Mouse (Mus musculus): ENCODE data around the gene Mlxip. TPM values are rescaled to one million over a fixed set of nuclear protein-coding genes. Genes with fewer than 3 reads are reported as not detected.
A peak's percentile ranks its signal among the peaks of the same experiment; 100 is the strongest.

The Mlxip gene
- polyA plus RNA-seq, 1 experiment from 2014 or later, result 27.7 TPM

DNA sequence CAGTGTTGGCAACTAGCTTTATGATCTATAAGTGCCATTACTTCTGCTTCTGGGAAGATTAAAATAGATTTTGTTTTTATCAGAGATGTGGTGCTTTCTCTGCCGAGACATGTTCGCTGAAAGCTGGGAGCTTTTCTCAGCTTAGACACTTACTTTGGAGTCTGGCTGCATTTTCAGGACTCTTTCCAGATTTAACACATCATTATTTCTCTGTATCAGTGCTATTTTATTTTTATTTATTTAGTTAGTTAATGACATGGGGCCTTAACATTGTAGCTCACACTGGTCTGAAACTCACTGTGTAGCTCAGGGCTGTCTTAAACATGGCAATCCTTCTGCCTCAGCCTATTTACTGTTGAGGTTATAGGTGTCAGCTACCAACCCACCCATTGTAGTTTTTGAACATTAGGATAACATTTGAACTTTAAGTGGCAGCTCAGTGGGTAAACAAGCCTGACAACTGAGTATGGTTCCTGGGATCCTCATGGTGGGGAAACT is 19.3 kb downstream of the Mlxip start:
- Histone ChIP-seq H3K4me2 (no peak overlapping the region), H3K4me1 (ENCODE audit: insufficient read depth) (peaks cover 18% of the 10 kb centered on the region), H3K9ac (no peak overlapping the region), H3K4me3 (ENCODE audit: low read depth, low read length) (no peak overlapping the region), H3K27ac (ENCODE audit: low read depth) (no peak overlapping the region; the same call in 1 of the 2 replicates), H3K9me3 (ENCODE audit: low read depth, low read length) (no peaks in the 10 kb centered on the region), H3K36me3 (ENCODE audit: insufficient read depth) (0 out of 2 replicates have a peak, but pooled peaks cover 8% of the 10 kb centered on the region), H3K27me3 (ENCODE audit: insufficient read depth, low read length) (no peaks in the 10 kb centered on the region)
- WGBS, result 30% methylated on average over 2 of the region's 2 CpGs
- ATAC-seq (ENCODE audit: insufficient read depth) (peak; percentile 84), DNase-seq (peak; percentile 86)
- no peak for TF ChIP-seq CTCF (IDR thresholded peaks at IDR 0.05; ENCODE audit: low read depth)

DNA sequence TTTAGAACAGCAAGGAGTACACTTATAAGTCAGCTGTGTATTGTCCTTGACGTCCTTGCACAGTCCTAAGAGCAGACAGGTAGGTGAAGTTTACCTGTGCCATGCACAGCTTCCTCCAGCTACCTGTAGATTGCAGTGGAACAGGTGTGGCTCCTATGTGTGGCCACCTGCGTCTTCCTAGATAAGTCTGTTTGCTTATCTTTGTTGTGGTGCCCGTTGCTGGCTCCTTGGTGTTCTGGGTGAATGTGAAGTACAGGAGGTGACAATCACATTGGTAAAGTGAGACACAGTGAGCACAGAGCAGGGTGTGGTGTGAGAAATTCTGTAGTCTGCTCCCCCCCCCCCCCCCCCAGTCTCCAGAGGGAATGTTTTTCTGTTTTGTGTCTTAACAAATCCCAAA is 21.6 kb downstream of the Mlxip start:
- ATAC-seq (ENCODE audit: insufficient read depth) (no peak), DNase-seq (no peak)
- H3K9me3 ChIP-seq (ENCODE audit: low read depth, low read length), result no peaks in the 10 kb centered on the region
- H3K4me1 ChIP-seq (ENCODE audit: insufficient read depth), result peaks cover 18% of the 10 kb centered on the region
- WGBS, result 60% methylated on average over 3 of the region's 3 CpGs
- H3K4me3 ChIP-seq (ENCODE audit: low read depth, low read length), result no peak overlapping the region
- H3K36me3 ChIP-seq (ENCODE audit: insufficient read depth), result no peaks in the 10 kb centered on the region
- H3K27me3 ChIP-seq (ENCODE audit: insufficient read depth, low read length), result no peaks in the 10 kb centered on the region
- no peak overlapping the region for H3K9ac ChIP-seq
- TF ChIP-seq CTCF (IDR thresholded peaks at IDR 0.05; ENCODE audit: low read depth), result no peak
- H3K4me2 ChIP-seq, result no peak overlapping the region
- no peak overlapping the region for H3K27ac ChIP-seq (ENCODE audit: low read depth)

DNA sequence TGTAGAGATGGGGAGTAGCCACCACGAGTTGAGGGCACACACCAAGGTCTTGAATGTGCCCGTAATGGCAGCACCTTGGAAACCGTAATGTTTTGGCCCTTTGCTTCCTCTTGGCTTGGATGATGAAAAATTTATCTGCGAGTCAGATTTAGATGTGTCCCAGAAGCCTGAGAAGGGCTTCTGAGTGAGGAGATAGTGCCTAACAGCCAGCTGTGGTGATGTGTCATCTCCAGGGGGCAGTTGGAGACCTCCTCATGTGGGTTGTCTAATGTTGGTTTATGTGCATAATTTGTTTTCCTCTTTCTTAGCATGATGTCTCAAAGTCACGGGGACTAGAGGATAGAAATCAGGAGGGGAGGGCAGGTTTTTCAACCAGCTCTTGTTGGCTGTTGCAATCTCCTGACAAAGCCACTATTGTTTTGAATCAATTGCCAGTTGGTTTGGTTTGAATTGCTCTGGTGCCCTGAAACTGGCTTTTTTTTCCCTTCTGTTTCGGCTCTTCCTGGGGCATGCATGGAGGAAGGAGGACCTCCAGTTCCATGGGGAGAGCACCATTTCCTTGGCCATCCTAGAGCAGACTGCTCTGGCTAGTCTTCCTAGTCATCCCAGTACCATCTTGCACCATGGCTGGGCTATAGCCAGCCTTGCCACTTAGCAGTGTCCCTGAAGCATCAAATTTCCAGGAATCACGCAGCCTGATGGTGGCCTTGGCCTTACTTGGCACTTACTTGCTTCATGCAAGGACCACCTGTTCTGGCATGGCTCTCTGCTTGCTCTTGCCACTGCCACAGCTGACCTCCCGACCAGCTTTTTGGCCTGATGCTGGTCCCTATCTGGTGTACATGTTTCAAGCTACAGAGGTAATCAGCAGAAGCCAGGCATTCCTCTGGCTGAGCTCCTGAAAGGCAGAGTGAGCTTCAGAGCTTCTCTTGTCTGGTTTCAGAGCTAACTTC is 22.2 kb downstream of the Mlxip start:
- no peak for TF ChIP-seq CTCF (IDR thresholded peaks at IDR 0.05; ENCODE audit: low read depth)
- Histone ChIP-seq H3K36me3 (ENCODE audit: insufficient read depth) (no peaks in the 10 kb centered on the region), H3K9me3 (ENCODE audit: low read depth, low read length) (no peaks in the 10 kb centered on the region), H3K27ac (ENCODE audit: low read depth) (peak overlapping the region; percentile 36; the same call in 1 of the 2 replicates), H3K4me2 (no peak overlapping the region), H3K4me3 (ENCODE audit: low read depth, low read length) (no peak overlapping the region), H3K27me3 (ENCODE audit: insufficient read depth, low read length) (no peaks in the 10 kb centered on the region), H3K4me1 (ENCODE audit: insufficient read depth) (peaks cover 18% of the 10 kb centered on the region), H3K9ac (no peak overlapping the region)
- ATAC-seq (ENCODE audit: insufficient read depth) (no peak), DNase-seq (no peak)
- 64% methylated on average over 8 of the region's 8 CpGs for WGBS

DNA sequence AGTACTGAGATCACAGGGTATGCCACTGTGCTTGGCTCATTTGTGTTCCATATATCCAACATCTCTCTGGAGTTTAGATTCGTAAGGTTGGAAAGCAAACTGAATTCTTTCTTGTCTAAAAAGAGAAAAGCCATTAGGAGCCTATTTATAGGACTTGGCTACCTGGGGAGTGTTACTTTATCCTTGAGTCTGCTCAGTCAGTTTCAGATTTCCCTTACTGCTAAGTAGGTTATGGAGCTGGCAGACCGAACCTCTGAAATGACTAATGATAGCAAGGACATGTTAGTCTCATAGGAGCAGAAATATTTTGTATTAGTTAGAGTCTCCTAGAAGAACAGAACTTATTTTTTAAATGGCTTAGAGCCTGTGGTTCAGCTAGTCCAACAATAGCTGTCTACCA is 29.3 kb downstream of the Mlxip start:
- no peak for ATAC-seq (ENCODE audit: insufficient read depth)
- Histone ChIP-seq H3K27ac (ENCODE audit: low read depth) (no peak overlapping the region), H3K4me1 (ENCODE audit: insufficient read depth) (no peaks in the 10 kb centered on the region), H3K27me3 (ENCODE audit: insufficient read depth, low read length) (no peaks in the 10 kb centered on the region), H3K9me3 (ENCODE audit: low read depth, low read length) (no peaks in the 10 kb centered on the region), H3K36me3 (ENCODE audit: insufficient read depth) (no peaks in the 10 kb centered on the region), H3K9ac (no peak overlapping the region), H3K4me2 (no peak overlapping the region), H3K4me3 (ENCODE audit: low read depth, low read length) (no peak overlapping the region)
- no peak for TF ChIP-seq CTCF (IDR thresholded peaks at IDR 0.05; ENCODE audit: low read depth)
- no peak for DNase-seq
- WGBS, result 66% methylated on average over 2 of the region's 2 CpGs

DNA sequence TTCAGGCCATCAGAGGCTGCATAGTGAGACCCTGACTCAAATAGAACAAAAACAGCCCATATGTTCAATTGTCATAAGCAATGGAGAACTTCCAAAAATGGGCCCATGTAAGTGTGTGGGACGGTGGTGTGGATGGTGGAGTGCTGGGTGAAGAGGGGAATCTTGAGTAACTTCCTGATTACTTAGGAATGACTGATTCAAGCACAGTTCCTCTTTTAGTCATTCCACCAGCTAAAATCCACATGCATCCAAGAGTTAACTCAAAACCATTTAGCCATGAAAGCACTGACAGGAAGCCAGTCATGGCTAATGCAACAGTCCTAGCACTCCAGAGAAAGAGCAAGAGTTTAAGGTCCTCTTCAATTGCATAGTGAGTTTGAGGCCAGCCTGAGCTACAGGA is 33.0 kb downstream of the Mlxip start:
- Histone ChIP-seq H3K36me3 (ENCODE audit: insufficient read depth) (no peaks in the 10 kb centered on the region), H3K27me3 (ENCODE audit: insufficient read depth, low read length) (no peaks in the 10 kb centered on the region), H3K4me3 (ENCODE audit: low read depth, low read length) (no peak overlapping the region), H3K9ac (no peak overlapping the region), H3K27ac (ENCODE audit: low read depth) (no peak overlapping the region), H3K4me1 (ENCODE audit: insufficient read depth) (peaks cover 13% of the 10 kb centered on the region), H3K4me2 (no peak overlapping the region), H3K9me3 (ENCODE audit: low read depth, low read length) (no peaks in the 10 kb centered on the region)
- ATAC-seq (ENCODE audit: insufficient read depth) (no peak), DNase-seq (no peak)
- 83% methylated on average over 1 of the region's 1 CpGs for WGBS
- TF ChIP-seq CTCF (IDR thresholded peaks at IDR 0.05; ENCODE audit: low read depth), result no peak

DNA sequence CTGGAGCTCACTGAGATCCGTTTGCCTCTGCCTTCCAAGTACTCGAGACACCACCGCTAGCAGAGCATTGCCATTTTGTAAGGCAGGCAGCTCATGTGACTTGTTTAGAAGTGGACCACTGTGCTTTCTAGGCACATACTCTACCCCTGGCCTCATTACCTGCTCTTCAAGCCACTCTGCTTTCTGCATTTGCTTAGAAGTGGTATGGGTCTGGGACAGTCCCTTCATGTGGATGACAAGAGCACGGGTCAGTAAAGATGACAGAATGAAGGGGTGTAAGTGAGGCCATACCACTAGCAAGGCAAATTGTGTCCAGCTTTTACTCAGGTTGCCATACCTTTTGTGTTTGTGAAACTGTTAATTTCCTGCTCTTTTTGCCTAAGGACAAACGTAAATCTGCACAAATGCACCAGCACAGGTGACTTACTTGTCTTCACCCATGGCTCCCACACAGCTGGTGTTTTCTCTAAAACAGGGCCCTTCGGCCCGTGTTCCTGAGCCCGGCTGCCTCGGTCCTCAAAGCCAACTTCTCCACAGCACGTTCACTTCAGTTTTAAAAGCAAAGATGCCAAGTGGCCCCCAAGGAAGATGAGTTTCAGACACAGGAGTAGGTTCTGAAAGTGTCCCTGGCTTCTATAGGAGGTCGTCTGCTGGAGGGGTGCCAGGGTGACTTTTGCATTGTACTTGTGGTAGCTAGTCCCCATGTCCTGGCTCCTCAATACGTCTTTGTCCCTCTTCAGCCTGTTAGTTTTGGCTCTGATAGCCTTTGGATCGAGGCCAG is 37.1 kb downstream of the Mlxip start:
- DNase-seq (peak; percentile 93), ATAC-seq (ENCODE audit: insufficient read depth) (peak; percentile 70; the same call in 1 of the 2 replicates)
- no peak overlapping the region for H3K4me3 ChIP-seq (ENCODE audit: low read depth, low read length)
- H3K4me2 ChIP-seq, result 0 out of 2 replicates have a peak overlapping the region, but pooled peaks have one; percentile 12
- peak overlapping the region; percentile 88 for H3K27ac ChIP-seq (ENCODE audit: low read depth)
- no peaks in the 10 kb centered on the region for H3K27me3 ChIP-seq (ENCODE audit: insufficient read depth, low read length)
- no peaks in the 10 kb centered on the region for H3K36me3 ChIP-seq (ENCODE audit: insufficient read depth)
- no peaks in the 10 kb centered on the region for H3K9me3 ChIP-seq (ENCODE audit: low read depth, low read length)
- peaks cover 20% of the 10 kb centered on the region for H3K4me1 ChIP-seq (ENCODE audit: insufficient read depth)
- H3K9ac ChIP-seq, result no peak overlapping the region
- WGBS, result 51% methylated on average over 13 of the region's 13 CpGs
- no peak for TF ChIP-seq CTCF (IDR thresholded peaks at IDR 0.05; ENCODE audit: low read depth)

Measured in lung, embryonic 14.5 days (tissue).